Comparison of ENCODE assay signal across 14 mouse cellular contexts in genomic region chr13:72815236-72815932, GRCm38 (mm10).
A peak's percentile ranks its signal among the peaks of the same experiment; 100 is the strongest.
DNase-seq lines count a peak whose midpoint lies in the region; ATAC-seq lines count a peak whose summit lies in the region.
"Had no signal": no experiment of that assay in that cellular context is flagged by ENCODE, and none has a peak within 500 bp of the region (broad histone marks: within the 10 kb centered on the region; RNA-seq: fewer than 3 reads in every experiment).

No protein-coding gene starts in this region.

- peaks cover 27% of the 10 kb centered on the region for H3K27me3 ChIP-seq in heart, embryonic 11.5 days (ENCODE audit: control insufficient read depth, insufficient read depth, low read length)
- peaks cover 26% of the 10 kb centered on the region for H3K27me3 ChIP-seq in forebrain, embryonic 14.5 days (replicated peaks; ENCODE audit: control insufficient read depth, insufficient read depth, low read length)
- peaks cover 51% of the 10 kb centered on the region for H3K27me3 ChIP-seq in midbrain, embryonic 13.5 days

- H3K9ac ChIP-seq in heart, embryonic 11.5 days (ENCODE audit: low read depth, low read length) = peak overlapping the region; percentile 49; the same call in 1 of the 2 replicates
- H3K9ac ChIP-seq in forebrain, embryonic 14.5 days (ENCODE audit: low read length) = no peak overlapping the region
- no peak overlapping the region; the same call in 1 of the 2 replicates for H3K9ac ChIP-seq in midbrain, embryonic 13.5 days (replicated peaks)
- H3K9ac ChIP-seq: intestine, embryonic 15.5 days had no signal

- ATAC-seq in heart, embryonic 11.5 days (replicated peaks; ENCODE audit: insufficient number of reproducible peaks, low FRiP score, low TSS enrichment) = peak; percentile 55; the same call in 1 of the 2 replicates
- peak; percentile 70; the same call in 1 of the 2 replicates for ATAC-seq in forebrain, embryonic 14.5 days
- ATAC-seq in midbrain, embryonic 13.5 days = peak; percentile 68
- ATAC-seq: intestine, embryonic 15.5 days; Patski had no signal

- H3K4me3 ChIP-seq in heart, embryonic 11.5 days (ENCODE audit: low read depth, low read length) = 0 out of 2 replicates have a peak overlapping the region, but pooled peaks have one; percentile 30
- H3K4me3 ChIP-seq in forebrain, embryonic 14.5 days (ENCODE audit: low read depth, low read length) = no peak overlapping the region
- no peak overlapping the region for H3K4me3 ChIP-seq in midbrain, embryonic 13.5 days (replicated peaks)
- H3K4me3 ChIP-seq: intestine, embryonic 15.5 days had no signal

- WGBS in heart, embryonic 11.5 days (ENCODE audit: insufficient replicate concordance) = 9% methylated on average over 4 of the region's 4 CpGs
- 4% methylated on average over 4 of the region's 4 CpGs for WGBS in forebrain, embryonic 14.5 days
- WGBS in midbrain, embryonic 13.5 days = 1% methylated on average over 4 of the region's 4 CpGs

- H3K4me1 ChIP-seq in heart, embryonic 11.5 days (ENCODE audit: control insufficient read depth, insufficient read depth, low read length) = peaks cover 4% of the 10 kb centered on the region
- H3K4me1 ChIP-seq in forebrain, embryonic 14.5 days (ENCODE audit: control insufficient read depth, insufficient read depth, low read length) = no peaks in the 10 kb centered on the region
- peaks cover 36% of the 10 kb centered on the region for H3K4me1 ChIP-seq in midbrain, embryonic 13.5 days (replicated peaks)
- H3K4me1 ChIP-seq: intestine, embryonic 15.5 days had no signal

- DNase-seq in heart, postnatal 4 days = no peak
- DNase-seq in R1 (ENCODE audit: low read depth, low spot score) = peak; percentile 49
- peak; percentile 27 for DNase-seq in forebrain, embryonic 14.5 days (ENCODE audit: low spot score)
- no peak for DNase-seq in thymus, postnatal 36 days
- no peak for DNase-seq in ovary, postnatal 14 days (ENCODE audit: low spot score)
- no peak for DNase-seq in right cerebral cortex, adult 2 months (ENCODE audit: low spot score in 2 of 2)
- DNase-seq: adrenal gland, postnatal 25 days; cerebellum, adult 2 months; heart, adult 18-20 months; thymus, postnatal 25 days had no signal

- H3K27ac ChIP-seq in heart, embryonic 11.5 days (ENCODE audit: low read depth, low read length) = peak overlapping the region; percentile 82
- no peak overlapping the region for H3K27ac ChIP-seq in forebrain, embryonic 14.5 days (ENCODE audit: low read depth, low read length)
- H3K27ac ChIP-seq in midbrain, embryonic 13.5 days = peak overlapping the region; percentile 76
- H3K27ac ChIP-seq: intestine, embryonic 15.5 days had no signal

- H3K9me3 ChIP-seq in heart, embryonic 11.5 days (replicated peaks; ENCODE audit: control insufficient read depth, low read length) = no peaks in the 10 kb centered on the region
- no peaks in the 10 kb centered on the region for H3K9me3 ChIP-seq in forebrain, embryonic 14.5 days (replicated peaks; ENCODE audit: control insufficient read depth, low read length)
- no peaks in the 10 kb centered on the region for H3K9me3 ChIP-seq in midbrain, embryonic 13.5 days
- H3K9me3 ChIP-seq: intestine, embryonic 15.5 days had no signal

- no peaks in the 10 kb centered on the region for H3K36me3 ChIP-seq in heart, embryonic 11.5 days (ENCODE audit: control insufficient read depth, insufficient read depth, low read length)
- no peaks in the 10 kb centered on the region for H3K36me3 ChIP-seq in forebrain, embryonic 14.5 days (ENCODE audit: control insufficient read depth, insufficient read depth, low read length)
- H3K36me3 ChIP-seq in midbrain, embryonic 13.5 days = no peaks in the 10 kb centered on the region
- H3K36me3 ChIP-seq: intestine, embryonic 15.5 days had no signal

- H3K4me2 ChIP-seq in heart, embryonic 11.5 days = peak overlapping the region; percentile 60; the same call in 1 of the 2 replicates
- no peak overlapping the region for H3K4me2 ChIP-seq in forebrain, embryonic 14.5 days (ENCODE audit: low read length)
- peak overlapping the region; percentile 45 for H3K4me2 ChIP-seq in midbrain, embryonic 13.5 days (replicated peaks)
- H3K4me2 ChIP-seq: intestine, embryonic 15.5 days had no signal

Comparison
In these comparisons a context has a peak if more than half of its experiments do, and no peak if none do; other contexts are left out.
1. DNase-seq: peak in R1 (single experiment) and forebrain, embryonic 14.5 days (single experiment); none in heart, postnatal 4 days (single experiment), thymus, postnatal 36 days (0 of 2), ovary, postnatal 14 days (single experiment) and right cerebral cortex, adult 2 months (0 of 2).
2. Peak in every context shown above with its lines, with median percentiles within 50 percentile points of each other: ATAC-seq.